Mouse (Mus musculus) Patski (cell line): ENCODE data around the gene Fubp1. TPM values are rescaled to one million over a fixed set of nuclear protein-coding genes. Genes with fewer than 3 reads are reported as not detected.

Source experiments
- ATAC-seq: fragments of 100-300 bp; one replicate; pipeline ENCODE4 v1.8.0; 2021
- CTCF ChIA-PET: fragments of 350-600 bp; sonication (Branson Sonifier 250); formaldehyde crosslinking; loops from one replicate; lab custom pipeline; 2022; ENCODE audit warnings: inconsistent platforms; lab: Charles Lee
- POLR2A ChIA-PET: fragments of 350-600 bp; sonication (Branson Sonifier 250); formaldehyde crosslinking; loops from one replicate; lab custom pipeline; 2022; ENCODE audit warnings: antibody characterized with exemption, inconsistent platforms; lab: Charles Lee
- DNase-seq: peaks from one replicate; pipeline ENCODE4 v3.0.0-alpha.2; 2011; ENCODE audit warnings: low read depth, low spot score
- H3K27me3 ChIP-seq: fragments of 371-371 bp; one replicate; pipeline ENCODE4 v1.5.1; 2021
- CTCF ChIP-seq: fragments of 100-300 bp; IDR thresholded peaks from one replicate; pipeline ENCODE4 v1.5.1; 2021
- in situ Hi-C: fragments of 300-500 bp; cut with MboI; formaldehyde crosslinking; loops from 3 replicates; pipeline ENCODE4 v1.11.1; 2018; ENCODE audit warnings: low pct_unique_long_range_greater_than_20kb, mixed read lengths
- polyA plus RNA-seq: library from polyadenylated mRNA; unstranded; gene quantifications from one replicate; pipeline ENCODE4 v1.2.3, GENCODE M21; 2021

Gene Fubp1
- polyA plus RNA-seq: 102 TPM

GRCm38 (mm10) chr3:152209967-152210634, at the start of gene Fubp1, which contains the start of gene Dnajb4:
Gene Fubp1, plus strand, starts transcription at chr3:152210422.
Gene Dnajb4, minus strand, starts transcription at chr3:152210302.
- ChIA-PET CTCF (interaction anchor here (1.3 to 2.2 kb wide), 3 partner anchors 14 to 100 kb away, joined by 3 to 8 read pairs (median 5); no protein-coding TSS in a partner anchor), POLR2A (interaction anchor here (0.7 to 2.2 kb wide), 5 partner anchors 10 to 99 kb away, joined by 3 to 8 read pairs (median 7); no protein-coding TSS in a partner anchor)
- peak; percentile 100 for DNase-seq
- H3K27me3 ChIP-seq: no peaks in the 10 kb centered on the region
- peak; percentile 92 for ATAC-seq
- in situ Hi-C loops: no loop called here
- TF ChIP-seq CTCF: no peak

- no peak for ATAC-seq
- no peak for TF ChIP-seq CTCF
- ChIA-PET CTCF (interaction anchor here (1.7 to 4.9 kb wide), 2 partner anchors 11 to 19 kb away, joined by 4 to 21 read pairs; no protein-coding TSS in a partner anchor), POLR2A (no interaction called here)
- H3K27me3 ChIP-seq: no peaks in the 10 kb centered on the region
- in situ Hi-C loops: no loop called here
- DNase-seq: no peak
These were observed 49.6 kb upstream of the Fubp1 start for GRCm38 (mm10) chr3:152160607-152161006.

- no peak for TF ChIP-seq CTCF
- CTCF ChIA-PET: interaction anchor here (0.6 to 1.4 kb wide), 2 partner anchors 13 to 20 kb away, joined by 3 read pairs; no protein-coding TSS in a partner anchor
- H3K27me3 ChIP-seq: no peaks in the 10 kb centered on the region
- in situ Hi-C loops: no loop called here
- POLR2A ChIA-PET: interaction anchor here (0.8 to 1.1 kb wide), 2 partner anchors 15 to 18 kb away, joined by 3 read pairs; no protein-coding TSS in a partner anchor
- DNase-seq (no peak), ATAC-seq (no peak)
These were observed 46.9 kb upstream of the Fubp1 start for GRCm38 (mm10) chr3:152163320-152163719.

GRCm38 (mm10) chr3:152165014-152165350, 45.2 kb upstream of the Fubp1 start:
- in situ Hi-C loops: no loop called here
- no peak for TF ChIP-seq CTCF
- DNase-seq: no peak
- H3K27me3 ChIP-seq: no peaks in the 10 kb centered on the region
- POLR2A ChIA-PET: interaction anchor here (0.6 to 0.9 kb wide), 2 partner anchors 20 to 23 kb away, joined by 4 to 5 read pairs; no protein-coding TSS in a partner anchor
- CTCF ChIA-PET: interaction anchor here (1.1 to 1.7 kb wide), 3 partner anchors 14 to 90 kb away, joined by 3 to 5 read pairs (median 4); no protein-coding TSS in a partner anchor
- ATAC-seq: no peak

GRCm38 (mm10) chr3:152165351-152166098, 44.7 kb upstream of the Fubp1 start:
- no peak for DNase-seq
- TF ChIP-seq CTCF: no peak
- ChIA-PET POLR2A (interaction anchor here (0.9 kb wide), 1 partner anchor 21 kb away, joined by 5 read pairs; no protein-coding TSS in a partner anchor), CTCF (interaction anchor here (1.1 to 1.7 kb wide), 3 partner anchors 13 to 89 kb away, joined by 3 to 5 read pairs (median 4); no protein-coding TSS in a partner anchor)
- ATAC-seq: peak; percentile 40
- H3K27me3 ChIP-seq: no peaks in the 10 kb centered on the region
- in situ Hi-C loops: no loop called here

GRCm38 (mm10) chr3:152166099-152166423, 44.2 kb upstream of the Fubp1 start, which contains the start of gene Gipc2:
Gene Gipc2, minus strand, starts transcription at chr3:152166230.
- CTCF ChIA-PET: no interaction called here

GRCm38 (mm10) chr3:152166699-152167451, 43.3 kb upstream of the Fubp1 start:
- DNase-seq (no peak), ATAC-seq (no peak)
- ChIA-PET CTCF (interaction anchor here (1.1 kb wide), 1 partner anchor 17 kb away, joined by 3 read pairs; no protein-coding TSS in a partner anchor), POLR2A (no interaction called here)
- no peaks in the 10 kb centered on the region for H3K27me3 ChIP-seq
- in situ Hi-C loops: no loop called here
- no peak for TF ChIP-seq CTCF

More at GRCm38 (mm10) chr3:152166099-152166423, 44.2 kb upstream of the Fubp1 start, which contains the start of gene Gipc2:
- no peak for TF ChIP-seq CTCF
- DNase-seq (no peak), ATAC-seq (no peak)
- POLR2A ChIA-PET: no interaction called here
- in situ Hi-C loops: no loop called here
- H3K27me3 ChIP-seq: no peaks in the 10 kb centered on the region

- CTCF ChIA-PET: interaction anchor here (3.2 kb wide), 1 partner anchor 9 kb away, joined by 17 read pairs; no protein-coding TSS in a partner anchor
- no peak for TF ChIP-seq CTCF
- ATAC-seq: no peak
- DNase-seq: no peak
- in situ Hi-C loops: no loop called here
- POLR2A ChIA-PET: no interaction called here
- no peaks in the 10 kb centered on the region for H3K27me3 ChIP-seq
These were observed 42.2 kb upstream of the Fubp1 start for GRCm38 (mm10) chr3:152168007-152168406.

- DNase-seq (no peak), ATAC-seq (no peak)
- in situ Hi-C loops: no loop called here
- no peaks in the 10 kb centered on the region for H3K27me3 ChIP-seq
- CTCF ChIA-PET: interaction anchor here (1.3 to 3.2 kb wide), 4 partner anchors 10 to 60 kb away, joined by 4 to 17 read pairs (median 6); no protein-coding TSS in a partner anchor
- TF ChIP-seq CTCF: no peak
- POLR2A ChIA-PET: no interaction called here
These were observed 39.8 kb upstream of the Fubp1 start for GRCm38 (mm10) chr3:152170407-152170806.

- POLR2A ChIA-PET: no interaction called here
- ATAC-seq: no peak
- CTCF ChIA-PET: interaction anchor here (2.6 to 3.2 kb wide), 2 partner anchors 13 to 60 kb away, joined by 8 to 17 read pairs; no protein-coding TSS in a partner anchor
- H3K27me3 ChIP-seq: no peaks in the 10 kb centered on the region
- in situ Hi-C loops: no loop called here
- no peak for DNase-seq
- no peak for TF ChIP-seq CTCF
These were observed 39.0 kb upstream of the Fubp1 start for GRCm38 (mm10) chr3:152171236-152171635.
